Mouse (Mus musculus) forebrain, embryonic 16.5 days (tissue): ENCODE results near the gene Tnfrsf17. TPM values are rescaled to one million over a fixed set of nuclear protein-coding genes. Genes with fewer than 3 reads are reported as not detected.

Source experiments
- ATAC-seq: fragments of 200-750 bp; cut with Nextera tagmentation; 2 replicates; pipeline ENCODE4 v1.8.0; 2017; ENCODE audit warnings: mild to moderate bottlenecking, moderate library complexity
- H3K27ac ChIP-seq: fragments of 300-500 bp; sonication (generic); 2 replicates; pipeline ENCODE4 v1.5.1; 2014; ENCODE audit warnings: low read length, control low read depth
- H3K27me3 ChIP-seq: fragments of 300-500 bp; sonication (generic); replicated peaks from 2 replicates; pipeline ENCODE4 v1.6.1; 2014; ENCODE audit warnings: low read length; ENCODE audit not compliant: control insufficient read depth, insufficient read depth
- H3K36me3 ChIP-seq: fragments of 300-500 bp; sonication (generic); 2 replicates; pipeline ENCODE4 v1.6.1; 2014; ENCODE audit not compliant: control insufficient read depth, insufficient read depth
- H3K4me1 ChIP-seq: fragments of 300-500 bp; sonication (generic); replicated peaks from 2 replicates; pipeline ENCODE4 v1.6.1; 2014; ENCODE audit warnings: low read length; ENCODE audit not compliant: control insufficient read depth, insufficient read depth
- H3K4me2 ChIP-seq: fragments of 300-500 bp; sonication (generic); 2 replicates; pipeline ENCODE4 v1.6.1; 2014; ENCODE audit warnings: mild to moderate bottlenecking, low read length, control low read depth
- H3K4me3 ChIP-seq: fragments of 300-500 bp; sonication (generic); replicated peaks from 2 replicates; pipeline ENCODE4 v1.5.1; 2014; ENCODE audit warnings: mild to moderate bottlenecking, low read length, control low read depth
- H3K9ac ChIP-seq: fragments of 300-500 bp; sonication (generic); replicated peaks from 2 replicates; pipeline ENCODE4 v1.6.1; 2014; ENCODE audit warnings: low read depth, low read length, control low read depth
- H3K9me3 ChIP-seq: fragments of 300-500 bp; sonication (generic); 2 replicates; pipeline ENCODE4 v1.6.1; 2016; ENCODE audit warnings: low read length; ENCODE audit not compliant: control insufficient read depth
- WGBS: fragments of 180-500 bp; shearing (Covaris S2); extraction: QIAGEN DNeasy Blood & Tissue Kit; methylation state at CpG from one replicate; pipeline ENCODE4 v1.1.7; 2014; 5-methylcytosine and 5-hydroxymethylcytosine counted together
- polyA plus RNA-seq: library from polyadenylated mRNA; unstranded; fragments of >200 nt; fragmentation: Nextera tagmentation; extraction: Ambion mirVana; gene quantifications from 2 replicates; pipeline ENCODE4 v1.2.1, GENCODE M21; 2015

Tnfrsf17 gene
- polyA plus RNA-seq, 1 experiment from 2014 or later: not detected

DNA sequence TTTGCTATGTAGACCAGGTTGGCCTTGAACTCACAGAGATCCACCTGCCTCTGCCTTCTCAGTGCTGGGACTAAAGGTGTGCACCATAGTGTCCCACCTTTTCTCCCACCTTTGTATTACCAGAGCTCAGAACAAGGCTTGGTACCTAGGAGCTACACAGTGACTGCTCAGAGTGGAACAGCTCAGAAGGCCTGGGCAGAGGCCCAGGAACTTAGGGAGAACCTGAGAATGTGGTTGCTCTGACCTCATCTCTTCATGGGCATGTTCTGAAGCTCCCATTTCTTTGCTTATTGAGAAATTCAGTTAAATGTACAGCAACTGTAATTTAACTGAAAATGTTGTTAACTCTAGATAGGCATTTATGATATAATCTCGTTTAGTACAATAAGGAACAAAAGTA, 53.2 kb downstream of the Tnfrsf17 start:
- Histone ChIP-seq H3K4me2 (no peak overlapping the region), H3K9me3 (no peaks in the 10 kb centered on the region), H3K4me3 (no peak overlapping the region), H3K27ac (no peak overlapping the region), H3K27me3 (no peaks in the 10 kb centered on the region), H3K9ac (no peak overlapping the region), H3K36me3 (no peaks in the 10 kb centered on the region), H3K4me1 (peaks cover 14% of the 10 kb centered on the region)
- 65% methylated on average over 1 of the region's 1 CpGs for WGBS
- ATAC-seq: no peak

GRCm38 (mm10) chr16:11368412-11368811, 54.8 kb downstream of the Tnfrsf17 start:
- Histone ChIP-seq H3K9me3 (no peaks in the 10 kb centered on the region), H3K4me3 (no peak overlapping the region), H3K27ac (no peak overlapping the region), H3K36me3 (no peaks in the 10 kb centered on the region), H3K9ac (no peak overlapping the region), H3K4me1 (peaks cover 14% of the 10 kb centered on the region), H3K4me2 (no peak overlapping the region), H3K27me3 (no peaks in the 10 kb centered on the region)
- 93% methylated on average over 3 of the region's 3 CpGs for WGBS
- ATAC-seq: no peak

DNA sequence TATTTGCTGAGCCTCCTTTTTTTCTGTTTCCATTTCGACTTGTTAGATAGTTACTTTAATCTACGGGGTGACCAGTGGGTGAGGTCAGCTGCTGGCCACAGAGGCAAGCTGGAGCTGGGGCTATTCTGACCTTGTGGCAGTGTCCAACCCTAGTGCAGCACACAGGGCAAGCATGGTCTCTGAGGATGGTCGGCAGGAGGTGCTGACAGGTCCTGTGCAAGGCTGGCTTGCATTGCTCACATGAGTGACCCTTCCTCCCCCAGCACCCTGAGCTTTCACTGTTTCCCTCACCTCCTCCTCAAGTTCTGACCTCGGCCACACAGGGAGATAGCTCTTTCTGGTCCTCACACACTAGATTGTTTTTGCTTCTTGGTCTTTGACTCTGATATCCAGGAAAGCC, 55.5 kb downstream of the Tnfrsf17 start:
- no peak overlapping the region for H3K27ac ChIP-seq
- WGBS: 44% methylated on average over 4 of the region's 4 CpGs
- no peak overlapping the region for H3K4me2 ChIP-seq
- no peaks in the 10 kb centered on the region for H3K27me3 ChIP-seq
- peaks cover 14% of the 10 kb centered on the region for H3K4me1 ChIP-seq
- no peak for ATAC-seq
- H3K9ac ChIP-seq: no peak overlapping the region
- H3K9me3 ChIP-seq: no peaks in the 10 kb centered on the region
- no peak overlapping the region for H3K4me3 ChIP-seq
- H3K36me3 ChIP-seq: no peaks in the 10 kb centered on the region

DNA sequence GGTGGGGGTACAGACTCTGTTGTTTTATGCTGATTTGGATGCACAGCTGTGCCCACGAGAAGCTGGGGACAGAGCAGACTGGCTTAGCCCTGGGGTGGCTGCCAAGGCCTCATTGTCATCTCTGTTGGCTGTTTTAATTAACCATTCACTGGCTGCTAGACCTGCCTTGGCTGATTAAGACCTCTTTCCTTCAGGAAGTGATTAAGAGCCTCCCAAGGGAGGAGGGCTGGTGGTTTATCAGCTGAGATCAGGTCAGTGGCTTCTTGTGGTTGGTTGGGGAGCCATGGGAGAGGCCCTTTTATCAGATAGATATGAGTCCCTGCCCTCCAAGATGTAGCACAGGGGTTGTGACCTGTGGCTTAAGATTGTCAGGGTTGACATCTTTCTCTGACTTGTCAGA, 56.0 kb downstream of the Tnfrsf17 start:
- ATAC-seq: peak; percentile 77
- H3K4me1 ChIP-seq: peaks cover 14% of the 10 kb centered on the region
- no peak overlapping the region for H3K9ac ChIP-seq
- H3K4me3 ChIP-seq: no peak overlapping the region
- H3K27ac ChIP-seq: no peak overlapping the region
- no peaks in the 10 kb centered on the region for H3K9me3 ChIP-seq
- no peaks in the 10 kb centered on the region for H3K27me3 ChIP-seq
- no peak overlapping the region for H3K4me2 ChIP-seq
- WGBS: 0% methylated on average over 1 of the region's 1 CpGs
- H3K36me3 ChIP-seq: no peaks in the 10 kb centered on the region

Other genes with a start within 250 kb of the Tnfrsf17 start
- gene Litaf, start 247.7 kb upstream of the Tnfrsf17 start, polyA plus RNA-seq: 39.6 and 48.1 TPM in 2 replicates
- gene Txndc11, start 179.2 kb upstream of the Tnfrsf17 start, polyA plus RNA-seq: 29.8 and 33.3 TPM in 2 replicates
- gene Zc3h7a, start 137.4 kb upstream of the Tnfrsf17 start, polyA plus RNA-seq: 80.4 and 89.3 TPM in 2 replicates
- 155 and 178 TPM in 2 replicates for gene Rsl1d1, start 110.5 kb upstream of the Tnfrsf17 start, polyA plus RNA-seq
- 47.3 and 54.9 TPM in 2 replicates for gene Gspt1, start 59.5 kb upstream of the Tnfrsf17 start, polyA plus RNA-seq
- gene Snx29, start 9.1 kb downstream of the Tnfrsf17 start, polyA plus RNA-seq: 11.5 and 18.5 TPM in 2 replicates